Mouse (Mus musculus): Measurements from ENCODE around the gene Ncl. TPM values are rescaled to one million over a fixed set of nuclear protein-coding genes. Genes with fewer than 3 reads are reported as not detected.

Gene Ncl
- total and polyA plus RNA-seq, 2 experiments: 4.6 to 24.3 TPM

DNA sequence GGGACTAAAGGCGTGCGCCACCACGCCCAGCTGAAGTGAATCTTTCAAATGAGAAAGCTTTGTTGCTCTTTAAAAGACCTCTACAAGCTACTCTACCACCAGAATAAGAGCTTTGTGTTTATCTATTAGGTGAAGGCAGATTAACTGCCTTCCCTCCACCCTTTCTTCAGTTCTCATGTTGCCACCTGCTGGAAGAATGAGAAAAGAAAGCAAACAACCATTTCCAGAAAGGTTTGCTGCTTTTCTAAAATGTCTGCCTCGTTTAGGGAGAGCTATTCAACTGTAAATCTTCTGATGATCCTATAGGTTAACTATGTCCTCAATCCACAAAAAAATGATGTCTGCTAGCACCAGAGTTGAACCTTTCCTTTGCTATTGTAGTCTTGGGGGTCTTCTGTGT lies 10.4 kb downstream of the Ncl start:
- DNase-seq (ENCODE audit: extremely low read depth, low read depth, low spot score): no peak
- no peaks in the 10 kb centered on the region for H3K27me3 ChIP-seq (ENCODE audit: control insufficient read depth, insufficient read depth, low read length)
- TF ChIP-seq CTCF (IDR thresholded peaks at IDR 0.05; ENCODE audit: low read depth, low read length) (no peak), POLR2A (IDR thresholded peaks at IDR 0.05; ENCODE audit: extremely low read depth, insufficient read depth, low read length) (no peak)

DNA sequence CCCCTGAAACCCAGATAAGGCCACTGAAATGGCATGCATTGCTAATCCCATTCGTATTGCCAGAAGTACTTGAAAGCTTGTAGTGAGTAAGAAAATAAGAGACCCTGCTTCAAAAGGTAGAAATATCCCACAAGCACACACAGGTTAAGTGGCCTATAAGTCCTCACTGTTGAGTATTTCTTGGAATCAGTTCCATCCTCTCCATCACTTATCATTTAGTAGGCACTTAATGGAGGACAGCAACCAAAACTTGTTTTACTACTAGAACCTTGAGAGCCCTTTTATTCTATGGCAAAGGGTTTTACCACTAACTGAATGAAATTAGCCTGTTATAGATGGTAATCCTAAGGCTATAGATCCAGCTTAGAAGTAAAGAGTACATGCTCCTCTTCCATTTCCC lies 11.1 kb downstream of the Ncl start:
- Histone ChIP-seq H3K9ac (ENCODE audit: low read depth, low read length) (no peak overlapping the region), H3K27me3 (ENCODE audit: control insufficient read depth, insufficient read depth, low read length) (no peaks in the 10 kb centered on the region), H3K27ac (replicated peaks; ENCODE audit: insufficient read depth, low read depth, low read length) (no peak overlapping the region), H3K4me3 (ENCODE audit: insufficient read depth, low read depth, low read length) (no peak overlapping the region), H3K36me3 (ENCODE audit: control insufficient read depth, insufficient read depth, low read length) (peaks cover 49% of the 10 kb centered on the region), H3K4me1 (ENCODE audit: control insufficient read depth, insufficient read depth, low read length) (no peaks in the 10 kb centered on the region), H3K79me2 (ENCODE audit: control insufficient read depth, insufficient read depth, low read length) (no peaks in the 10 kb centered on the region)
- WGBS: 97% methylated on average over 1 of the region's 1 CpGs
- no peak for DNase-seq (ENCODE audit: extremely low read depth, low read depth, low spot score)
- no peak for TF ChIP-seq CTCF (IDR thresholded peaks at IDR 0.05; ENCODE audit: low read depth, low read length)
- TF ChIP-seq POLR2A (IDR thresholded peaks at IDR 0.05; ENCODE audit: extremely low read depth, insufficient read depth, low read length): no peak

More for the DNA sequence above, 10.4 kb downstream of the Ncl start:
- Histone ChIP-seq H3K27ac (replicated peaks; ENCODE audit: insufficient read depth, low read depth, low read length) (no peak overlapping the region), H3K36me3 (ENCODE audit: control insufficient read depth, insufficient read depth, low read length) (peaks cover 55% of the 10 kb centered on the region), H3K79me2 (ENCODE audit: control insufficient read depth, insufficient read depth, low read length) (no peaks in the 10 kb centered on the region), H3K4me3 (ENCODE audit: insufficient read depth, low read depth, low read length) (no peak overlapping the region), H3K4me1 (ENCODE audit: control insufficient read depth, insufficient read depth, low read length) (no peaks in the 10 kb centered on the region), H3K9ac (ENCODE audit: low read depth, low read length) (no peak overlapping the region)
- 82% methylated on average over 4 of the region's 4 CpGs for WGBS

DNA sequence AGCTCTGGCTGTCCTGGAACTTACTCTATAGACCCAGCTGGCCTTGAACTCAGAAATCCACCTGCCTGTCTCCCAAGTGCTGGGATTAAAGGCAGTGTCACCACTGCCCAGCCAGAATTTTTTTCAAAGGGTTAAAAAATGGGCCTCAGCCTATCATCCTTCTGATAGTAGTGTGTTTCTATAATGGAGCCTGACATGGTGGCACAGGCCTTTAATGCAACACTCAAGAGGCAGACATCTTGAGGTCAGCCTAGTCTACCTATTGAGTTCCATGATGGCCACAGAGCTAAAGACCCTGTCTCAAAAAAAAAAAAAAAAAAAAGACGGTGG lies 11.5 kb downstream of the Ncl start:
- Histone ChIP-seq H3K27ac (replicated peaks; ENCODE audit: insufficient read depth, low read depth, low read length) (no peak overlapping the region), H3K4me1 (ENCODE audit: control insufficient read depth, insufficient read depth, low read length) (no peaks in the 10 kb centered on the region), H3K4me3 (ENCODE audit: insufficient read depth, low read depth, low read length) (no peak overlapping the region), H3K79me2 (ENCODE audit: control insufficient read depth, insufficient read depth, low read length) (no peaks in the 10 kb centered on the region), H3K36me3 (ENCODE audit: control insufficient read depth, insufficient read depth, low read length) (peaks cover 47% of the 10 kb centered on the region), H3K9ac (ENCODE audit: low read depth, low read length) (no peak overlapping the region), H3K27me3 (ENCODE audit: control insufficient read depth, insufficient read depth, low read length) (no peaks in the 10 kb centered on the region)
- no peak for DNase-seq (ENCODE audit: extremely low read depth, low read depth, low spot score)
- TF ChIP-seq POLR2A (IDR thresholded peaks at IDR 0.05; ENCODE audit: extremely low read depth, insufficient read depth, low read length) (no peak), CTCF (IDR thresholded peaks at IDR 0.05; ENCODE audit: low read depth, low read length) (no peak)
- WGBS: 72% methylated on average over 1 of the region's 1 CpGs

DNA sequence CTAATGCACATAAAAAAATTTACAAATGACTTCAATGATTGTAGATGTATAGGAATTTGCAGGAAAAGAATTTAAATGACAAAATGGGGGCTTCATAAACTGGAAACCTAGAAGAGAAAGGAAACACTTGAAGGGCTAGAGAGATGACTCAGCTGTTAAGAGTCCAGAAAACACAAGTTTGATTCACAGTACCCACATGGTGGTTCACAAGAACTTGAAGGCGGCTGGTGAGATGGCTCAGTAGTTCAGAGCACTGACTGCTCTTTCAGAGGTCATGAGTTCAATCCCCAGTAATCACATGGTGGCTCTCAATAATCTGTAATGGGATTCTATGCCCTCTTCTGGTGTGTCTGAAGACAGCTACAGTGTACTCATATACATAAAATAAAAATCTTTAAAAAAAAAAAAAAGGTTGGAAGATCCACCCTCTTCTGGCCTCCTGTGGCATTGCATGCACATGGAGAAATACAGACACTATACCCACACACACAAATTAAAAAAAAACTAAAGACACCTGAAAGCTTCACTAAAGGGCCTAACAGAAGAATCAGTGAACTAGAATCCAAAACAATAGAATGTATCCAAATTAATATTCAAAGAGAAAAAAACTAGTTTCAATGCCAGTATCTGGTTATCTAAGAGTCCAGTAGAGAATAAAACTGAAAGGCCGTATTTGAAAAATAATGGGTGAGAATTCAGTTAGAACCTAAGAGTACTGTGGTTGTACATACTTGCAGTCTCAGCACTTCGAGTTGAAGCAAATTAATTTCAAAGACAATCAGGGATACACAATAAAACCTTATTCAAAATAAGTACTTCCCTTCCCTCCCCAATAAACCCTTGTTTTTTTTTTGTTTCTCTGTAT lies 12.1 kb downstream of the Ncl start:
- Histone ChIP-seq H3K36me3 (ENCODE audit: control insufficient read depth, insufficient read depth, low read length) (peaks cover 42% of the 10 kb centered on the region), H3K4me1 (ENCODE audit: control insufficient read depth, insufficient read depth, low read length) (no peaks in the 10 kb centered on the region), H3K27me3 (ENCODE audit: control insufficient read depth, insufficient read depth, low read length) (no peaks in the 10 kb centered on the region), H3K79me2 (ENCODE audit: control insufficient read depth, insufficient read depth, low read length) (no peaks in the 10 kb centered on the region), H3K4me3 (ENCODE audit: insufficient read depth, low read depth, low read length) (no peak overlapping the region), H3K9ac (ENCODE audit: low read depth, low read length) (no peak overlapping the region), H3K27ac (replicated peaks; ENCODE audit: insufficient read depth, low read depth, low read length) (no peak overlapping the region)
- WGBS: 90% methylated on average over 3 of the region's 3 CpGs
- TF ChIP-seq CTCF (IDR thresholded peaks at IDR 0.05; ENCODE audit: low read depth, low read length) (no peak), POLR2A (IDR thresholded peaks at IDR 0.05; ENCODE audit: extremely low read depth, insufficient read depth, low read length) (no peak)
- no peak for DNase-seq (ENCODE audit: extremely low read depth, low read depth, low spot score)

DNA sequence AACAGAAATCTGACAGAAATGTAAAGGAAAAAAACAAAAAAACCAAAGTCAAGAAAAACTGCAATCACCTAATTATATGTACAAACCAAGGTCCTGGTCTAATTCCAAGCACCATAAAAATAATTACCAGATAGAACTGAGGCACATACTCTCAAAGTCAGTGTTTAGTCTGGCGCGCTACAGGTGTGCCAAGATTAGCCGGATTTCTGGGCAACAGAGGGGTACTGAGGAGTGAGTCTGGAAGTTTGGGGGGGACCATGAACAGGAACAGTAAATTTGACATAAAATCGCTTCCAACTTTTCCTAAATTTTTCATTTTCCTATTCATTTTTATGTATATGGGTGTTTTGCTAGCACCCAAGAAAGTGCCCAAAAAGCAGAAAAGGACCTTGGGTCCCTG lies 13.2 kb downstream of the Ncl start:
- Histone ChIP-seq H3K27me3 (ENCODE audit: control insufficient read depth, insufficient read depth, low read length) (no peaks in the 10 kb centered on the region), H3K79me2 (ENCODE audit: control insufficient read depth, insufficient read depth, low read length) (no peaks in the 10 kb centered on the region), H3K4me1 (ENCODE audit: control insufficient read depth, insufficient read depth, low read length) (no peaks in the 10 kb centered on the region), H3K27ac (replicated peaks; ENCODE audit: insufficient read depth, low read depth, low read length) (no peak overlapping the region), H3K4me3 (ENCODE audit: insufficient read depth, low read depth, low read length) (no peak overlapping the region), H3K36me3 (ENCODE audit: control insufficient read depth, insufficient read depth, low read length) (peaks cover 30% of the 10 kb centered on the region), H3K9ac (ENCODE audit: low read depth, low read length) (no peak overlapping the region)
- DNase-seq (ENCODE audit: extremely low read depth, low read depth, low spot score): no peak
- TF ChIP-seq CTCF (IDR thresholded peaks at IDR 0.05; ENCODE audit: low read depth, low read length) (no peak), POLR2A (IDR thresholded peaks at IDR 0.05; ENCODE audit: extremely low read depth, insufficient read depth, low read length) (no peak)
- WGBS: 96% methylated on average over 4 of the region's 4 CpGs

DNA sequence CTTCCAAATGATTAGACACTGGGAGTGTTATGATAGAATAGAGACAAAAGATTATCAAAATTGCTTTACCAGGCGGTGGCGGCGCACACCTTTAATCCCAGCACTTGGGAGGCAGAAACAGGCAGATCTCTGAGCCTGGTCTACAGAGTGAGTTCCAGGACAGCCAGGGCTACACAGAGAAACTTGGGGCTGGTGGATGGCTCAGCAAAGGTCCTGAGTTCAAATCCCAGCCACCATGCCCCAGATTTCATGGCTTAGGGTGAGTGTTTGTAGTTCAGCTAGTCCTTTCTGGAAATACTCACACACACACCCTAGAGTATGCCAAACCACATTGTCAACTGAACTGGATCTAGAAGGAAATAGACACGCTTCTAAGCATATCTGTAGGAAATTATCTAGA lies 14.1 kb downstream of the Ncl start:
- H3K4me3 ChIP-seq (ENCODE audit: insufficient read depth, low read depth, low read length): no peak overlapping the region
- 89% methylated on average over 4 of the region's 4 CpGs for WGBS
- TF ChIP-seq POLR2A (IDR thresholded peaks at IDR 0.05; ENCODE audit: extremely low read depth, insufficient read depth, low read length): no peak
- H3K4me1 ChIP-seq (ENCODE audit: control insufficient read depth, insufficient read depth, low read length): no peaks in the 10 kb centered on the region
- no peak for DNase-seq (ENCODE audit: extremely low read depth, low read depth, low spot score)
- no peaks in the 10 kb centered on the region for H3K27me3 ChIP-seq (ENCODE audit: control insufficient read depth, insufficient read depth, low read length)
- no peak overlapping the region for H3K9ac ChIP-seq (ENCODE audit: low read depth, low read length)
- H3K36me3 ChIP-seq (ENCODE audit: control insufficient read depth, insufficient read depth, low read length): peaks cover 22% of the 10 kb centered on the region
- no peaks in the 10 kb centered on the region for H3K79me2 ChIP-seq (ENCODE audit: control insufficient read depth, insufficient read depth, low read length)
- H3K27ac ChIP-seq (replicated peaks; ENCODE audit: insufficient read depth, low read depth, low read length): no peak overlapping the region
